Mouse (Mus musculus): ENCODE measurements around the gene Fbxl17. TPM values are rescaled to one million over a fixed set of nuclear protein-coding genes. Genes with fewer than 3 reads are reported as not detected.

Gene Fbxl17
- polyA plus RNA-seq, 1 experiment from 2014 or later: 6.8 TPM

- Histone ChIP-seq H3K9ac (ENCODE audit: low read length) (no peak overlapping the region), H3K4me1 (ENCODE audit: control insufficient read depth, insufficient read depth, low read length) (no peaks in the 10 kb centered on the region), H3K36me3 (ENCODE audit: control insufficient read depth, insufficient read depth, low read length) (no peaks in the 10 kb centered on the region), H3K4me2 (ENCODE audit: low read depth, severe bottlenecking) (no peak overlapping the region), H3K9me3 (ENCODE audit: control insufficient read depth, low read length) (no peaks in the 10 kb centered on the region), H3K4me3 (ENCODE audit: low read depth, low read length) (no peak overlapping the region), H3K27ac (replicated peaks; ENCODE audit: low read depth, low read length) (no peak overlapping the region), H3K27me3 (ENCODE audit: control insufficient read depth, insufficient read depth, low read length) (no peaks in the 10 kb centered on the region)
- 82% methylated on average over 10 of the region's 10 CpGs for WGBS
- ATAC-seq (ENCODE audit: insufficient number of reproducible peaks, low FRiP score, low TSS enrichment, low read depth) (no peak), DNase-seq (ENCODE audit: low spot score) (no peak)
These were observed 52.1 kb downstream of the Fbxl17 start for GRCm38 (mm10) chr17:63447691-63448090.

GRCm38 (mm10) chr17:63446971-63447679 lies 52.7 kb downstream of the Fbxl17 start:
- Histone ChIP-seq H3K4me1 (ENCODE audit: control insufficient read depth, insufficient read depth, low read length) (no peaks in the 10 kb centered on the region), H3K9me3 (ENCODE audit: control insufficient read depth, low read length) (no peaks in the 10 kb centered on the region), H3K36me3 (ENCODE audit: control insufficient read depth, insufficient read depth, low read length) (no peaks in the 10 kb centered on the region), H3K27ac (replicated peaks; ENCODE audit: low read depth, low read length) (no peak overlapping the region), H3K4me3 (ENCODE audit: low read depth, low read length) (no peak overlapping the region), H3K27me3 (ENCODE audit: control insufficient read depth, insufficient read depth, low read length) (no peaks in the 10 kb centered on the region), H3K4me2 (ENCODE audit: low read depth, severe bottlenecking) (no peak overlapping the region), H3K9ac (ENCODE audit: low read length) (no peak overlapping the region)
- DNase-seq (ENCODE audit: low spot score) (no peak), ATAC-seq (ENCODE audit: insufficient number of reproducible peaks, low FRiP score, low TSS enrichment, low read depth) (no peak)
- WGBS: 88% methylated on average over 10 of the region's 10 CpGs

DNA sequence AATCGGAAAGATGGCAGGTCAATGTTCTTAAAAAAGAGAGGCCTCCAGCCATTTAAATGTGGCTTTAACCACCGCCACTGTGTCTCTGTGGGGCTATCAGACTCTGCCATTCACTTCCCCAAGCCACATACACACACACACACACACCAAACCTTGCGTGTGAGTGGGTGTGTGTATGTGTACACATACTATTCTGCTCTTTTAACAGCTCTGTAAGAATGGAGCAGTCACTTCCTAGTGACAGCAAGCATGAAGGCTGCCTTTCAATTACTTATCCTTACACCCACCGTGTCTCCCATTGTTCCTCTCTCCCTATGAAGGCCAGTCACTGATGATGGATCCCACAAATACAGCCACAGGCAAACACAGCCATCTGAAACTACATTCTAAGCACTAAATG lies 54.6 kb downstream of the Fbxl17 start:
- Histone ChIP-seq H3K36me3 (ENCODE audit: control insufficient read depth, insufficient read depth, low read length) (no peaks in the 10 kb centered on the region), H3K4me3 (ENCODE audit: low read depth, low read length) (no peak overlapping the region), H3K27ac (replicated peaks; ENCODE audit: low read depth, low read length) (no peak overlapping the region), H3K4me1 (ENCODE audit: control insufficient read depth, insufficient read depth, low read length) (no peaks in the 10 kb centered on the region), H3K9me3 (ENCODE audit: control insufficient read depth, low read length) (no peaks in the 10 kb centered on the region), H3K4me2 (ENCODE audit: low read depth, severe bottlenecking) (no peak overlapping the region), H3K9ac (ENCODE audit: low read length) (no peak overlapping the region), H3K27me3 (ENCODE audit: control insufficient read depth, insufficient read depth, low read length) (no peaks in the 10 kb centered on the region)
- WGBS: 86% methylated on average over 4 of the region's 4 CpGs
- no peak for ATAC-seq (ENCODE audit: insufficient number of reproducible peaks, low FRiP score, low TSS enrichment, low read depth)
- no peak for DNase-seq (ENCODE audit: low spot score)

DNA sequence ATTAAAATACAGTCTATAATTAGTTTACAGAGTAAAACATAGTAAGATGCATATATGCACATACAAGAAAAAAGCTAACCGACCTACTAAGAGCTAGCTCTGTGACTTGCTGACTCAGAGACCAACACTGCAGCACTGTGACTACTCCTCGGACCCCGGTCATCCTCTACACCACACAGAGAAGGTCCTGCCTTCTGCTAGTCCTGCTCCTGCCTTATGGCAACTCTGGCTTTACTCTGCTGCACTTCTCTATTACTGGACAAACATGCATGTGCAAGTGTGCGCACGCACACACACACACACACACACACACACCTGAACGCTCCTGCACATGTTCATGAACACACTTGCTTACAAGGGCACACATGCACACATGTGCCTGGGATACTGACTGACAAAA lies 62.4 kb downstream of the Fbxl17 start:
- Histone ChIP-seq H3K27ac (replicated peaks; ENCODE audit: low read depth, low read length) (no peak overlapping the region), H3K36me3 (ENCODE audit: control insufficient read depth, insufficient read depth, low read length) (no peaks in the 10 kb centered on the region), H3K4me3 (ENCODE audit: low read depth, low read length) (no peak overlapping the region), H3K9ac (ENCODE audit: low read length) (no peak overlapping the region), H3K9me3 (ENCODE audit: control insufficient read depth, low read length) (no peaks in the 10 kb centered on the region), H3K4me1 (ENCODE audit: control insufficient read depth, insufficient read depth, low read length) (no peaks in the 10 kb centered on the region), H3K4me2 (ENCODE audit: low read depth, severe bottlenecking) (no peak overlapping the region), H3K27me3 (ENCODE audit: control insufficient read depth, insufficient read depth, low read length) (no peaks in the 10 kb centered on the region)
- DNase-seq (ENCODE audit: low spot score) (no peak), ATAC-seq (ENCODE audit: insufficient number of reproducible peaks, low FRiP score, low TSS enrichment, low read depth) (no peak)
- 89% methylated on average over 6 of the region's 6 CpGs for WGBS

DNA sequence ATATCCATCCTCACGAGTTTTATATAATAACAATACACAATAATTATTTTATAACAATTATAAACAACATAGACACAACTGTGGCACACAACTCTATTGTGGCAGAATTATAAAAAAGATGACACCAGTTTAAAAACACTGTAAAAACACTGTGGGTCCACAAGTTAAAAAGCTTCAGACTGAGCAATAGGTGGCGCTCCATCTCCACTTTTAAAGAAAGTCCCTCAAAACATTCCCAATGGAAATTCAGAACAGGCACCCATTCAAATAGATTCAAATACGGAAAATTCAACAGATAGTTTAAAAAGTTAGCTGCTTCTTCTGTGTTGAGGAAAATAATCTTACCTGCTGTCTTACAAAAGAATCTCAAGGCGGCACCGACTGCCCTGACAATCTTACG lies 65.7 kb downstream of the Fbxl17 start:
- no peak overlapping the region for H3K4me3 ChIP-seq (ENCODE audit: low read depth, low read length)
- DNase-seq (ENCODE audit: low spot score): no peak
- WGBS: 59% methylated on average over 6 of the region's 6 CpGs
- no peak overlapping the region for H3K4me2 ChIP-seq (ENCODE audit: low read depth, severe bottlenecking)
- no peak for ATAC-seq (ENCODE audit: insufficient number of reproducible peaks, low FRiP score, low TSS enrichment, low read depth)
- no peaks in the 10 kb centered on the region for H3K36me3 ChIP-seq (ENCODE audit: control insufficient read depth, insufficient read depth, low read length)
- H3K27me3 ChIP-seq (ENCODE audit: control insufficient read depth, insufficient read depth, low read length): no peaks in the 10 kb centered on the region
- H3K9me3 ChIP-seq (ENCODE audit: control insufficient read depth, low read length): no peaks in the 10 kb centered on the region
- no peak overlapping the region for H3K9ac ChIP-seq (ENCODE audit: low read length)
- no peaks in the 10 kb centered on the region for H3K4me1 ChIP-seq (ENCODE audit: control insufficient read depth, insufficient read depth, low read length)
- no peak overlapping the region for H3K27ac ChIP-seq (replicated peaks; ENCODE audit: low read depth, low read length)

GRCm38 (mm10) chr17:63431650-63432049 lies 68.2 kb downstream of the Fbxl17 start:
- DNase-seq (ENCODE audit: low spot score): no peak

DNA sequence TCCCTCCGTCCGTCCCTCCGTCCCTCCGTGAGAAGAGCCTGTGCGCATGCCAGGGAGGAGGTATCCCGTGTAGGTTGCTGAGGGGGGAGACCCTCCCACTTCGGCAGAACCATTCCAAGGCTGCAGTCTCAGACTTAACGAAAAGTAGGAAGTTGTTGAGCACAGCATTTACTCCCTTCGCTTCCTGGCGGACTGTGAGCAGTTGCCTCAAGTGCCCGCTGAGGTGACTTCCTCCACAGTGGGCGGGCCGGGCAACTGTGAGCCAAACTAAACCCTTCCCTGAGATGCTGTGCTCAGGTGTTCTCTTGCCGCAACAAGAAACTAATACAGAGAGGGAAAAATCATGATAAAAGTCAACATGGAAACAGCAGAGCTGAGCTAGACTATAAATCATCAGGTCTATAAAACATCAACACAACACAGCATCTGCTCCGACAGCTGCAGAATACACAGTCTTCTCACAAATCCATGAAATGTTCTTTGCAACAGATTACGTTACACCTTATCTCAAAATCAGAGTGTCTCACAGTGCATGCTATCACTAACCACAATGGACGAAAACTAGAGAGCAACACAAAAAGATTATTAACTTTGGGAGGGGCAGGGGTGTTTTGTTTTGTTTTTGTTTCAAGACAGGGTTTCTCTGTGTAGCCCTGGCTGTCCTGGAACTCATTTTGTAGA lies 69.3 kb downstream of the Fbxl17 start:
- Histone ChIP-seq H3K4me1 (ENCODE audit: control insufficient read depth, insufficient read depth, low read length) (no peaks in the 10 kb centered on the region), H3K9ac (ENCODE audit: low read length) (no peak overlapping the region), H3K4me2 (ENCODE audit: low read depth, severe bottlenecking) (no peak overlapping the region), H3K9me3 (ENCODE audit: control insufficient read depth, low read length) (no peaks in the 10 kb centered on the region), H3K27ac (replicated peaks; ENCODE audit: low read depth, low read length) (no peak overlapping the region), H3K27me3 (ENCODE audit: control insufficient read depth, insufficient read depth, low read length) (no peaks in the 10 kb centered on the region), H3K4me3 (ENCODE audit: low read depth, low read length) (no peak overlapping the region), H3K36me3 (ENCODE audit: control insufficient read depth, insufficient read depth, low read length) (no peaks in the 10 kb centered on the region)
- 63% methylated on average over 17 of the region's 17 CpGs for WGBS
- no peak for ATAC-seq (ENCODE audit: insufficient number of reproducible peaks, low FRiP score, low TSS enrichment, low read depth)
- DNase-seq (ENCODE audit: low spot score): no peak

More at GRCm38 (mm10) chr17:63431650-63432049, 68.2 kb downstream of the Fbxl17 start:
- Histone ChIP-seq H3K9me3 (ENCODE audit: control insufficient read depth, low read length) (no peaks in the 10 kb centered on the region), H3K36me3 (ENCODE audit: control insufficient read depth, insufficient read depth, low read length) (no peaks in the 10 kb centered on the region), H3K4me1 (ENCODE audit: control insufficient read depth, insufficient read depth, low read length) (no peaks in the 10 kb centered on the region), H3K4me3 (ENCODE audit: low read depth, low read length) (no peak overlapping the region), H3K9ac (ENCODE audit: low read length) (no peak overlapping the region), H3K27ac (replicated peaks; ENCODE audit: low read depth, low read length) (no peak overlapping the region), H3K4me2 (ENCODE audit: low read depth, severe bottlenecking) (no peak overlapping the region), H3K27me3 (ENCODE audit: control insufficient read depth, insufficient read depth, low read length) (no peaks in the 10 kb centered on the region)
- ATAC-seq (ENCODE audit: insufficient number of reproducible peaks, low FRiP score, low TSS enrichment, low read depth): no peak
- WGBS: 83% methylated on average over 7 of the region's 7 CpGs

- no peak overlapping the region for H3K9ac ChIP-seq (ENCODE audit: low read length)
- DNase-seq (ENCODE audit: low spot score) (no peak), ATAC-seq (ENCODE audit: insufficient number of reproducible peaks, low FRiP score, low TSS enrichment, low read depth) (no peak)
- no peaks in the 10 kb centered on the region; the same call in 1 of the 2 replicates for H3K36me3 ChIP-seq (ENCODE audit: control insufficient read depth, insufficient read depth, low read length)
- no peaks in the 10 kb centered on the region for H3K9me3 ChIP-seq (ENCODE audit: control insufficient read depth, low read length)
- H3K27me3 ChIP-seq (ENCODE audit: control insufficient read depth, insufficient read depth, low read length): no peaks in the 10 kb centered on the region
- no peak overlapping the region for H3K4me2 ChIP-seq (ENCODE audit: low read depth, severe bottlenecking)
- 84% methylated on average over 4 of the region's 4 CpGs for WGBS
- H3K27ac ChIP-seq (replicated peaks; ENCODE audit: low read depth, low read length): no peak overlapping the region
- H3K4me1 ChIP-seq (ENCODE audit: control insufficient read depth, insufficient read depth, low read length): no peaks in the 10 kb centered on the region
- H3K4me3 ChIP-seq (ENCODE audit: low read depth, low read length): no peak overlapping the region
These were observed 76.0 kb downstream of the Fbxl17 start for GRCm38 (mm10) chr17:63423851-63424250.

All from limb, embryonic 11.5 days (tissue).